Mouse (Mus musculus): Measurements from ENCODE around the gene Insyn1. TPM values are rescaled to one million over a fixed set of nuclear protein-coding genes. Genes with fewer than 3 reads are reported as not detected.
A peak's percentile ranks its signal among the peaks of the same experiment; 100 is the strongest.

The Insyn1 gene
- polyA plus RNA-seq, 1 experiment, result not detected

- no peak overlapping the region for H3K4me3 ChIP-seq (replicated peaks; ENCODE audit: control insufficient read depth, low read depth, low read length)
- whole genome bisulfite sequencing, result 13% methylated on average over 9 of the region's 9 CpGs
- H3K4me1 ChIP-seq (ENCODE audit: control insufficient read depth, insufficient read depth, low read length), result no peaks in the 10 kb centered on the region; the same call in 1 of the 2 replicates
- H3K27ac ChIP-seq (ENCODE audit: control insufficient read depth, insufficient read depth, low read depth, low read length, poor library complexity), result no peak overlapping the region
- TF ChIP-seq POLR2A (IDR thresholded peaks at IDR 0.05; ENCODE audit: borderline replicate concordance, control insufficient read depth, low read depth, low read length), result no peak
- TF ChIP-seq CTCF (IDR thresholded peaks at IDR 0.05; ENCODE audit: control insufficient read depth, insufficient read depth, low read length), result no peak
Measured at GRCm38 (mm10) chr9:58517866-58518750, 29.7 kb downstream of the Insyn1 start.

DNA sequence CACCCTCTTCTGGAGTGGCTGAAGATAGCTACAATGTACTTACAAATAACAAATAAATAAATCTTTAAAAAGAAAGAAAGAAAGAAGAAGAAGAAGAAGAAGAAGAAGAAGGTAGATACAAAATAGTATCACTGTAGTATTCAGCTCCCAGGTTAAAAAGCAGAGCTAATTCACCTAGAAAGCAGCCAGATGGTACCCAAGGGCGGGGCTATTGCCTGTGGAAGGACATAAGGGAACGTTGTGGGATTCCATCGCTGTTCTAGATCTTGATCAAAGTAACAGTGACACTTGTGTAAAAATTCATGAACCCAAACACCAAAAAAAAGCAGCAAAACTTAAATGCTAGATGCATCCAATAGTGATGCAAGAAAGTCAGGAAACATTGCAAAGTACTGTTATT, 31.6 kb downstream of the Insyn1 start:
- 79% methylated on average over 3 of the region's 3 CpGs for WGBS
- TF ChIP-seq CTCF (IDR thresholded peaks at IDR 0.05; ENCODE audit: control insufficient read depth, insufficient read depth, low read length), result no peak
- TF ChIP-seq POLR2A (IDR thresholded peaks at IDR 0.05; ENCODE audit: borderline replicate concordance, control insufficient read depth, low read depth, low read length), result no peak
- Histone ChIP-seq H3K4me1 (ENCODE audit: control insufficient read depth, insufficient read depth, low read length) (no peaks in the 10 kb centered on the region; the same call in 1 of the 2 replicates), H3K27ac (ENCODE audit: control insufficient read depth, insufficient read depth, low read depth, low read length, poor library complexity) (no peak overlapping the region), H3K4me3 (replicated peaks; ENCODE audit: control insufficient read depth, low read depth, low read length) (no peak overlapping the region)

GRCm38 (mm10) chr9:58520816-58521581, 32.6 kb downstream of the Insyn1 start:
- Histone ChIP-seq H3K4me3 (replicated peaks; ENCODE audit: control insufficient read depth, low read depth, low read length) (no peak overlapping the region), H3K4me1 (ENCODE audit: control insufficient read depth, insufficient read depth, low read length) (no peaks in the 10 kb centered on the region; the same call in 1 of the 2 replicates), H3K27ac (ENCODE audit: control insufficient read depth, insufficient read depth, low read depth, low read length, poor library complexity) (no peak overlapping the region)
- no peak for TF ChIP-seq POLR2A (IDR thresholded peaks at IDR 0.05; ENCODE audit: borderline replicate concordance, control insufficient read depth, low read depth, low read length)
- no peak for TF ChIP-seq CTCF (IDR thresholded peaks at IDR 0.05; ENCODE audit: control insufficient read depth, insufficient read depth, low read length)
- WGBS, result 82% methylated on average over 5 of the region's 5 CpGs

- TF ChIP-seq POLR2A (IDR thresholded peaks at IDR 0.05; ENCODE audit: borderline replicate concordance, control insufficient read depth, low read depth, low read length), result no peak
- peak; percentile 8; the same call in 1 of the 2 replicates for TF ChIP-seq CTCF (IDR thresholded peaks at IDR 0.05; ENCODE audit: control insufficient read depth, insufficient read depth, low read length)
Measured at GRCm38 (mm10) chr9:58521883-58522423, 33.5 kb downstream of the Insyn1 start.

GRCm38 (mm10) chr9:58525108-58525507, 36.7 kb downstream of the Insyn1 start:
- Histone ChIP-seq H3K27ac (ENCODE audit: control insufficient read depth, insufficient read depth, low read depth, low read length, poor library complexity) (no peak overlapping the region), H3K4me3 (replicated peaks; ENCODE audit: control insufficient read depth, low read depth, low read length) (no peak overlapping the region), H3K4me1 (ENCODE audit: control insufficient read depth, insufficient read depth, low read length) (no peaks in the 10 kb centered on the region)
- TF ChIP-seq POLR2A (IDR thresholded peaks at IDR 0.05; ENCODE audit: borderline replicate concordance, control insufficient read depth, low read depth, low read length) (no peak), CTCF (IDR thresholded peaks at IDR 0.05; ENCODE audit: control insufficient read depth, insufficient read depth, low read length) (no peak)
- WGBS, result 71% methylated on average over 4 of the region's 4 CpGs

More at GRCm38 (mm10) chr9:58521883-58522423, 33.5 kb downstream of the Insyn1 start:
- 23% methylated on average over 4 of the region's 4 CpGs for WGBS
- Histone ChIP-seq H3K4me1 (ENCODE audit: control insufficient read depth, insufficient read depth, low read length) (no peaks in the 10 kb centered on the region; the same call in 1 of the 2 replicates), H3K27ac (ENCODE audit: control insufficient read depth, insufficient read depth, low read depth, low read length, poor library complexity) (no peak overlapping the region), H3K4me3 (replicated peaks; ENCODE audit: control insufficient read depth, low read depth, low read length) (no peak overlapping the region)

DNA sequence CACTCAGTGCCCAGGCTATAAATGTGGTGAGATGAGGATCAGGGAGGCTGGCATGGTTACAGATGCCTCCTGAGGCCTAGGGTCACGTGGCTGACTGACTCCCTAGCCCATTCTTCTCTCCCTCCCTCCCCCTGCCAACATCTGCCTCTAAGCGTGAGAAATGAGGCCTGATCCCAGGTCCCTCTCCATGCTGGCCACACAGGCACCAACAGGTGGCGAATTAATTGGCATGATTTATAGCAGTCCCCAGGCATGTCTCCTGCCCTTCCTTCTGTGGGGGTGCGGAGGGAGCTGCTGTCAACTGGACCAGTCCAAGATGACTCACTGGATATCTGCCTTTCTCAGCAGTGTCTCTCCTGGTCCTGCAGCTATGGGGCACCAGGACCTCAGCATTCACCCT, 39.4 kb downstream of the Insyn1 start:
- H3K4me3 ChIP-seq (replicated peaks; ENCODE audit: control insufficient read depth, low read depth, low read length), result no peak overlapping the region
- TF ChIP-seq CTCF (IDR thresholded peaks at IDR 0.05; ENCODE audit: control insufficient read depth, insufficient read depth, low read length), result no peak
- TF ChIP-seq POLR2A (IDR thresholded peaks at IDR 0.05; ENCODE audit: borderline replicate concordance, control insufficient read depth, low read depth, low read length), result no peak
- H3K27ac ChIP-seq (ENCODE audit: control insufficient read depth, insufficient read depth, low read depth, low read length, poor library complexity), result no peak overlapping the region
- no peaks in the 10 kb centered on the region for H3K4me1 ChIP-seq (ENCODE audit: control insufficient read depth, insufficient read depth, low read length)
- WGBS, result 62% methylated on average over 4 of the region's 4 CpGs

- TF ChIP-seq CTCF (IDR thresholded peaks at IDR 0.05; ENCODE audit: control insufficient read depth, insufficient read depth, low read length), result no peak
- WGBS, result 68% methylated on average over 13 of the region's 13 CpGs
- no peak overlapping the region for H3K4me3 ChIP-seq (replicated peaks; ENCODE audit: control insufficient read depth, low read depth, low read length)
- peaks cover 1% of the 10 kb centered on the region; the same call in 1 of the 2 replicates for H3K4me1 ChIP-seq (ENCODE audit: control insufficient read depth, insufficient read depth, low read length)
- H3K27ac ChIP-seq (ENCODE audit: control insufficient read depth, insufficient read depth, low read depth, low read length, poor library complexity), result no peak overlapping the region
Measured at GRCm38 (mm10) chr9:58530407-58530806, 42.0 kb downstream of the Insyn1 start.

- Histone ChIP-seq H3K4me1 (ENCODE audit: control insufficient read depth, insufficient read depth, low read length) (peaks cover 8% of the 10 kb centered on the region), H3K4me3 (replicated peaks; ENCODE audit: control insufficient read depth, low read depth, low read length) (no peak overlapping the region), H3K27ac (ENCODE audit: control insufficient read depth, insufficient read depth, low read depth, low read length, poor library complexity) (no peak overlapping the region)
- TF ChIP-seq POLR2A (IDR thresholded peaks at IDR 0.05; ENCODE audit: borderline replicate concordance, control insufficient read depth, low read depth, low read length), result no peak
- no peak for TF ChIP-seq CTCF (IDR thresholded peaks at IDR 0.05; ENCODE audit: control insufficient read depth, insufficient read depth, low read length)
- 82% methylated on average over 4 of the region's 4 CpGs for WGBS
Measured at GRCm38 (mm10) chr9:58532236-58532635, 43.8 kb downstream of the Insyn1 start.
